Mouse (Mus musculus): ENCODE measurements around the gene Gm10352. TPM values are rescaled to one million over a fixed set of nuclear protein-coding genes. Genes with fewer than 3 reads are reported as not detected.
"Not testable (repeated sequence)": the region's sequence is repeated elsewhere in the genome, so short reads cannot be mapped to it uniquely, and the experiment has no call there.

The Gm10352 gene
- not detected in 2 replicates for polyA plus RNA-seq (2012; ENCODE audit: insufficient read depth, low replicate concordance)

DNA sequence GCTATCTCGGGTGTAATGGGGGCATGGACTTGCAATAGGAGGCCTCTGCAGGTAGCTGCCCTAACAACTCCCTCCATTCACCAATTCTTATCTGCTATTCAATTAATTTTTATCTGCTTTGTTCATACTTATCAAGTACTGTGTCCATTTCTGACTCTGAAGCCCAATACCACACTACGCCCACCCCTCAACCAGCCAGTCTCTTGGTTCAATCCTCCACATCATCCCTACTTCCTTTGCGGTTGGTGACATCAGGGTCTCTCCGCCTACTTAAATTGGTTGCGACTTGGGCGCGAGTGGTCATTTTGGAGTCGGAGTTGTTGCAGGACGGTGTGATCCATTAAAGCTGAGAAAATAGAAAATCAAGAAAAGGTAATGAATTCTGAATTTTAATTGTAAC, at the start of gene Gm10352:
Gene Gm10352, plus strand, starts transcription at position 301 of the 400 bp plus-strand sequence.
- not testable (repeated sequence) for H3K4me1 ChIP-seq; H3K9me3 ChIP-seq; H3K27me3 ChIP-seq (replicated peaks); H3K4me3 ChIP-seq (replicated peaks); H3K36me3 ChIP-seq (replicated peaks; ENCODE audit: low read length)

DNA sequence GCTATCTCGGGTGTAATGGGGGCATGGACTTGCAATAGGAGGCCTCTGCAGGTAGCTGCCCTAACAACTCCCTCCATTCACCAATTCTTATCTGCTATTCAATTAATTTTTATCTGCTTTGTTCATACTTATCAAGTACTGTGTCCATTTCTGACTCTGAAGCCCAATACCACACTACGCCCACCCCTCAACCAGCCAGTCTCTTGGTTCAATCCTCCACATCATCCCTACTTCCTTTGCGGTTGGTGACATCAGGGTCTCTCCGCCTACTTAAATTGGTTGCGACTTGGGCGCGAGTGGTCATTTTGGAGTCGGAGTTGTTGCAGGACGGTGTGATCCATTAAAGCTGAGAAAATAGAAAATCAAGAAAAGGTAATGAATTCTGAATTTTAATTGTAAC, 31.5 kb downstream of the Gm10352 start, which contains the start of gene Gm29289:
Gene Gm29289, plus strand, starts transcription at position 301 of the 400 bp plus-strand sequence.
- not testable (repeated sequence) for H3K27me3 ChIP-seq (replicated peaks); H3K9me3 ChIP-seq; H3K4me3 ChIP-seq (replicated peaks); H3K36me3 ChIP-seq (replicated peaks; ENCODE audit: low read length); H3K4me1 ChIP-seq

Other genes with a start within 250 kb of the Gm10352 start
- not detected in 2 replicates for gene Sry, start 237.3 kb upstream of the Gm10352 start, polyA plus RNA-seq (2012; ENCODE audit: insufficient read depth, low replicate concordance)
- gene H2al2b, start 180.3 kb upstream of the Gm10352 start, polyA plus RNA-seq (2012; ENCODE audit: insufficient read depth, low replicate concordance) = not detected in 2 replicates
- gene Gm4064, start 104.8 kb upstream of the Gm10352 start, polyA plus RNA-seq (2012; ENCODE audit: insufficient read depth, low replicate concordance) = not detected in 2 replicates
- gene Rbmy, start 70.3 kb upstream of the Gm10352 start, polyA plus RNA-seq (2012; ENCODE audit: insufficient read depth, low replicate concordance) = not detected in 2 replicates
- not detected in 2 replicates for gene Gm10256, start 70.3 kb upstream of the Gm10352 start, polyA plus RNA-seq (2012; ENCODE audit: insufficient read depth, low replicate concordance)
- gene Gm29289, start 31.6 kb downstream of the Gm10352 start, polyA plus RNA-seq (2012; ENCODE audit: insufficient read depth, low replicate concordance) = not detected in 2 replicates